Mouse (Mus musculus): ENCODE results near the gene Cd44. TPM values are rescaled to one million over a fixed set of nuclear protein-coding genes. Genes with fewer than 3 reads are reported as not detected.

The Cd44 gene
- polyA plus RNA-seq, 1 experiment, result 87.6 TPM

GRCm38 (mm10) chr2:102943983-102944382, 42.5 kb upstream of the Cd44 start:
- no peak for TF ChIP-seq USF1 (IDR thresholded peaks at IDR 0.05; ENCODE audit: low read depth)
- TF ChIP-seq FOSL1 (IDR thresholded peaks at IDR 0.05; ENCODE audit: insufficient read depth, low read length, poor library complexity, severe bottlenecking), result no peak
- TF ChIP-seq CTCF (IDR thresholded peaks at IDR 0.05; ENCODE audit: control insufficient read depth, insufficient read depth, insufficient read length), result no peak
- TF ChIP-seq MYOG (IDR thresholded peaks at IDR 0.05; ENCODE audit: control insufficient read depth, extremely low read depth, insufficient read length), result no peak
- no peak for TF ChIP-seq MYOD1 (IDR thresholded peaks at IDR 0.05; ENCODE audit: control insufficient read depth, insufficient read length, low read depth)
- no peak for TF ChIP-seq CEBPB (IDR thresholded peaks at IDR 0.05; ENCODE audit: low read depth)
- TF ChIP-seq MAX (IDR thresholded peaks at IDR 0.05), result peak; percentile 4
- H3K79me2 ChIP-seq (ENCODE audit: control insufficient read depth, insufficient read depth), result no peaks in the 10 kb centered on the region
- H3K4me3 ChIP-seq (ENCODE audit: insufficient read depth, poor library complexity, severe bottlenecking), result no peak overlapping the region
- no peaks in the 10 kb centered on the region for H3K36me3 ChIP-seq (ENCODE audit: control insufficient read depth, insufficient read depth)
- no peak overlapping the region for H3ac ChIP-seq (ENCODE audit: control insufficient read depth, insufficient read length, low read depth)
- H3K27me3 ChIP-seq (ENCODE audit: control insufficient read depth, insufficient read depth, insufficient read length), result no peaks in the 10 kb centered on the region
- no peaks in the 10 kb centered on the region for H3K79me3 ChIP-seq (ENCODE audit: low read depth)

DNA sequence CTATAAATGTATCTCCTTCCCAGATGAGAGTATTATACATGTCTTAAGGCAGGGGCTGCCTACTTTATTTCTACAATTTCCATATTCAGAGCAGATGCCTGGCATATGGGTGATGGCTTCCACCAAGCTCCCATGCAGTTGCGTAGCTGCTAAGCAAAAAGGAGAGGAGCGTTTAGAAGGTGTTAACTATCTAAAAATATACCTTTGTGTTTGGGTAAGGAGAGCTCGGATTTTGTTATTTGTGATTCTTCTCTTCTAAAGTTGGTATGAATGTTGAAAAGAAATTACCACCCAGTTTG, 41.3 kb upstream of the Cd44 start:
- H3K79me2 ChIP-seq (ENCODE audit: control insufficient read depth, insufficient read depth), result no peaks in the 10 kb centered on the region
- no peak overlapping the region for H3ac ChIP-seq (ENCODE audit: control insufficient read depth, insufficient read length, low read depth)
- no peaks in the 10 kb centered on the region for H3K79me3 ChIP-seq (ENCODE audit: low read depth)
- no peaks in the 10 kb centered on the region for H3K36me3 ChIP-seq (ENCODE audit: control insufficient read depth, insufficient read depth)
- H3K4me3 ChIP-seq (ENCODE audit: insufficient read depth, poor library complexity, severe bottlenecking), result no peak overlapping the region
- TF ChIP-seq MYOD1 (IDR thresholded peaks at IDR 0.05; ENCODE audit: control insufficient read depth, insufficient read length, low read depth) (no peak), MAX (IDR thresholded peaks at IDR 0.05) (no peak), CTCF (IDR thresholded peaks at IDR 0.05; ENCODE audit: control insufficient read depth, insufficient read depth, insufficient read length) (no peak), USF1 (IDR thresholded peaks at IDR 0.05; ENCODE audit: low read depth) (no peak), CEBPB (IDR thresholded peaks at IDR 0.05; ENCODE audit: low read depth) (no peak), MYOG (IDR thresholded peaks at IDR 0.05; ENCODE audit: control insufficient read depth, extremely low read depth, insufficient read length) (no peak), FOSL1 (IDR thresholded peaks at IDR 0.05; ENCODE audit: insufficient read depth, low read length, poor library complexity, severe bottlenecking) (no peak)
- H3K27me3 ChIP-seq (ENCODE audit: control insufficient read depth, insufficient read depth, insufficient read length), result no peaks in the 10 kb centered on the region

DNA sequence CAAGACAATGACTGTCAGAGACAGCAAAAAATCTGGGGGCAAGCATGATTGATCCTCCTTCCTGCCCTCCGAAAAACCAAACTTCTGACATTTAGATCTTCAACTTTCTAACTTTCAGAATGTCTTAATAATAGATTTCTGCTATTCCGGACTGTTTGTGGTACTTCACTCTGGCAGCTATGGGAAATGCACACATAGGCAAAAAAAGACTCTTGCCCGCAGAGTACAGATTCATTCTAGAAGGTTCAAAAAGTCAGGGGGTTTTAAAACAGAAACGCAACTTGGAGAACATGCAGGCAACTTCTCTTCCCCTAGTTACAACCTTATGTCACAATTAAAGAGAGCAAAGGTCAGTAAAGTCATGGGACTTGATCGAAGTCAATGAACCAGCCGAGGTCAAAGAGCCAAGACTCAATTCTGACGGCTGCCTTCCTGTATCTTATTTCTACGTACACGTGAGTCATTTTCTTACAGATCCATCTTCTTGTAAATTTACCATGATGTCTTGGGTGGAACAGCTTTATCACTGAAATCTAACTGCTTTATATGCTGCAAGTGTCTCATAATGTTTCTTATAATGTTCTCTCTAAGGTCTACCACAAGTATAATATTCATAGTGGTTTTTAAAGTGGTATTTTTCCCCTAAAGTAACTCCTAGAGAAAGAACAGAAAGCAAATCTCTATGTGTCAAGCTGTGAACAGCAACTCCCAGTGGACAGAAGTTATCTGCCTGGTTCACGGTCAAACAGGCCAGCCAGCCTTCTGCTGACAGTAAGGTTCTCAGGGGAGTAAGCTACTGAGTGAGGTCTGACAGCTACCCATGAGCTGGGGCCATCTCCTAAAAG, 40.7 kb upstream of the Cd44 start:
- Histone ChIP-seq H3K36me3 (ENCODE audit: control insufficient read depth, insufficient read depth) (no peaks in the 10 kb centered on the region), H3K79me2 (ENCODE audit: control insufficient read depth, insufficient read depth) (no peaks in the 10 kb centered on the region), H3K27me3 (ENCODE audit: control insufficient read depth, insufficient read depth, insufficient read length) (no peaks in the 10 kb centered on the region), H3ac (ENCODE audit: control insufficient read depth, insufficient read length, low read depth) (no peak overlapping the region), H3K79me3 (ENCODE audit: low read depth) (no peaks in the 10 kb centered on the region), H3K4me3 (ENCODE audit: insufficient read depth, poor library complexity, severe bottlenecking) (no peak overlapping the region)
- TF ChIP-seq USF1 (IDR thresholded peaks at IDR 0.05; ENCODE audit: low read depth) (no peak), FOSL1 (IDR thresholded peaks at IDR 0.05; ENCODE audit: insufficient read depth, low read length, poor library complexity, severe bottlenecking) (no peak), MAX (IDR thresholded peaks at IDR 0.05) (no peak), MYOG (IDR thresholded peaks at IDR 0.05; ENCODE audit: control insufficient read depth, extremely low read depth, insufficient read length) (no peak), MYOD1 (IDR thresholded peaks at IDR 0.05; ENCODE audit: control insufficient read depth, insufficient read length, low read depth) (no peak), CEBPB (IDR thresholded peaks at IDR 0.05; ENCODE audit: low read depth) (no peak), CTCF (IDR thresholded peaks at IDR 0.05; ENCODE audit: control insufficient read depth, insufficient read depth, insufficient read length) (no peak)

GRCm38 (mm10) chr2:102940813-102941361, 39.4 kb upstream of the Cd44 start:
- no peak for TF ChIP-seq FOSL1 (IDR thresholded peaks at IDR 0.05; ENCODE audit: insufficient read depth, low read length, poor library complexity, severe bottlenecking)
- no peak for TF ChIP-seq CTCF (IDR thresholded peaks at IDR 0.05; ENCODE audit: control insufficient read depth, insufficient read depth, insufficient read length)
- TF ChIP-seq MYOG (IDR thresholded peaks at IDR 0.05; ENCODE audit: control insufficient read depth, extremely low read depth, insufficient read length), result no peak
- no peak for TF ChIP-seq CEBPB (IDR thresholded peaks at IDR 0.05; ENCODE audit: low read depth)
- TF ChIP-seq MAX (IDR thresholded peaks at IDR 0.05), result no peak
- no peak for TF ChIP-seq MYOD1 (IDR thresholded peaks at IDR 0.05; ENCODE audit: control insufficient read depth, insufficient read length, low read depth)
- TF ChIP-seq USF1 (IDR thresholded peaks at IDR 0.05; ENCODE audit: low read depth), result no peak
- Histone ChIP-seq H3K27me3 (ENCODE audit: control insufficient read depth, insufficient read depth, insufficient read length) (no peaks in the 10 kb centered on the region), H3K79me3 (ENCODE audit: low read depth) (no peaks in the 10 kb centered on the region), H3ac (ENCODE audit: control insufficient read depth, insufficient read length, low read depth) (no peak overlapping the region), H3K79me2 (ENCODE audit: control insufficient read depth, insufficient read depth) (no peaks in the 10 kb centered on the region), H3K36me3 (ENCODE audit: control insufficient read depth, insufficient read depth) (no peaks in the 10 kb centered on the region), H3K4me3 (ENCODE audit: insufficient read depth, poor library complexity, severe bottlenecking) (no peak overlapping the region)

DNA sequence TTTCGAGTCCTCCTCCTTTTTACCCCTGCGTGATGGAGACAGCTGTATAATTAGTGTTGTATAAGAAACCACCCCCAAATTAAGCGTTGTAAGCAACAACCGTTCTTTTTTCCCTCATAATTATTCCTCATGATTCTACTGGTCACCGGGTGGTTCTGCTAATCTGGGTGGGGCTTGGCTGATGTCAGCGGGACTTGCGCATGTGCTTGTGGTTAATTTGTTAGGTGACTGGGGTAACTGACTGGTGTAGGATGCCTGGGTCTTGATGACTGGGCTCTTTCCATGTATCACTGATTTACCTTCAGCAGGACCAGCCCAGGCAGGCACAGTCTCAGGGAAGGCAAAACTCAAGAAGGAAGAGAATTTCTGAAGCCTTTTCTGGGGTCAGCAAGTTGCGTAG, 38.7 kb upstream of the Cd44 start:
- no peak overlapping the region for H3ac ChIP-seq (ENCODE audit: control insufficient read depth, insufficient read length, low read depth)
- TF ChIP-seq MAX (IDR thresholded peaks at IDR 0.05) (peak; percentile 44), CTCF (IDR thresholded peaks at IDR 0.05; ENCODE audit: control insufficient read depth, insufficient read depth, insufficient read length) (no peak), FOSL1 (IDR thresholded peaks at IDR 0.05; ENCODE audit: insufficient read depth, low read length, poor library complexity, severe bottlenecking) (no peak), CEBPB (IDR thresholded peaks at IDR 0.05; ENCODE audit: low read depth) (no peak)
- no peak overlapping the region for H3K4me3 ChIP-seq (ENCODE audit: insufficient read depth, poor library complexity, severe bottlenecking)
- no peaks in the 10 kb centered on the region for H3K27me3 ChIP-seq (ENCODE audit: control insufficient read depth, insufficient read depth, insufficient read length)
- H3K36me3 ChIP-seq (ENCODE audit: control insufficient read depth, insufficient read depth), result no peaks in the 10 kb centered on the region
- no peaks in the 10 kb centered on the region for H3K79me3 ChIP-seq (ENCODE audit: low read depth)
- no peaks in the 10 kb centered on the region for H3K79me2 ChIP-seq (ENCODE audit: control insufficient read depth, insufficient read depth)
